Mouse (Mus musculus): ENCODE measurements around the gene Mast3. TPM values are rescaled to one million over a fixed set of nuclear protein-coding genes. Genes with fewer than 3 reads are reported as not detected.

The Mast3 gene
- 36.3 TPM for polyA plus RNA-seq (2014; fragmentation: Illumina TruSeq; extraction: RNeasy Lipid Tissue Mini Kit (QIAGEN cat#74804); ENCODE audit: low read depth, low replicate concordance)

DNA sequence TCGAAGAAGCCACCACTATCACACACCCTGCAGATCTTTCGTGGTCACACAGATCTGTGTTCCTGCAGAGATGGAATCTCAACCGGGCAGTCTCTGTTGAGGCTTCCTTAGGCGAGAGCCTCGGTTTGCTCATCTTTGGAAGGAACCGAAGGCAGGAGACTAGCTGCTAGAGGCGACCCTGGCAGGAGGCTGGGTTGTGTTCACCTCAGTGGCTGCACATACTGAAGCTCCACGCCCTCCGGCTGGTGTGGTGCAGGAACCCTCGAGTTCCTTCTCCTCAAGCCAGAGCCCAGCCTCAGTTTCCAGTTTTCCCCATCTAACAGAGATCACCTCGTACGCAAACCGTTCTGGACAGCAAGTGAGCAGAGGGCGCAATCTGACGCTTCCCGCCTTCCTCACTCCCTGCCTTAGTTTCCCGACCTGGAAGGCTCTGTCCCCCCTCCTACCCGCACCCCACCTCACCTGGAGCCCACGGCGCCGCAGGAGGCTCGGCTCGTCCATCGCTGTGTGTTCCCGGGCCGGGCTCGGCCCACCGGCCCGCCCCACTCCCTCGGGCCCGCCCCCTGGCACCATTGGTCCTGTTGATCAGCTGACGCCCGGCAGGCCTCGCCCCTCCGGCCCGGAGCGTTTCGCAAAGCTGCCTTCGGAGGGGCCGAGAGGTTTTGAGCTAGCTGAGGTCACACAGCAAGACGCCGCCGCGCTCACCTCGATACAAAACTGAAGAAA lies at the start of gene Mast3:
TSS of gene Mast3 (minus strand) at position 574 of the 726 bp plus-strand sequence.

GRCm38 (mm10) chr8:70839408-70840351 lies 34.8 kb upstream of the Mast3 start, which contains the start of gene Arrdc2:
Gene Arrdc2, minus strand, starts transcription at chr8:70839720.

DNA sequence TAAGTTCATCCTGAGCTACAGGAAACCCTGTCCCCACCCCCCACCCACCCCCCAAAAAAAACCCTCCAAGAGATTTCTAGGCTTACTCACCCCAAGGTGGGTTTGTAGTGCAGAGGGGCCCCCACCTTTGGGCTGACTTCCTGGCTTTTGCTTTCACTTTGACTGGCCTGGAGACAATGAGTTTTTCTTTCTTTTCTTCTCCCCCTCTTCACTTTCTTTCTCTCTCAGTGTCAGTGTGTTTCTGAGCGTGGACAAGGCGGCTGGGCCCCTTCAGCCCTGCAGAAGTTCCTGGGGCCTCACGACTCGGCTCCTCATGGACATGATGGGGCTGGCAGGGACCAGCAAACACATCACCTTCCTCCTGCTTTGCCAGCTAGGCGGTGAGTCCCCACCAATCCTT lies 3.4 kb upstream of the Mast3 start, which contains the start of gene Il12rb1:
TSS of gene Il12rb1 (plus strand) at position 211 of the 400 bp plus-strand sequence.

GRCm38 (mm10) chr8:70776496-70777444 lies 28.1 kb downstream of the Mast3 start, which contains the start of gene Pik3r2:
Gene Pik3r2, minus strand, starts transcription at chr8:70776713.

GRCm38 (mm10) chr8:70760775-70761406 lies 44.0 kb downstream of the Mast3 start, which contains the start of gene Mpv17l2:
Gene Mpv17l2, minus strand, starts transcription at chr8:70760946.

DNA sequence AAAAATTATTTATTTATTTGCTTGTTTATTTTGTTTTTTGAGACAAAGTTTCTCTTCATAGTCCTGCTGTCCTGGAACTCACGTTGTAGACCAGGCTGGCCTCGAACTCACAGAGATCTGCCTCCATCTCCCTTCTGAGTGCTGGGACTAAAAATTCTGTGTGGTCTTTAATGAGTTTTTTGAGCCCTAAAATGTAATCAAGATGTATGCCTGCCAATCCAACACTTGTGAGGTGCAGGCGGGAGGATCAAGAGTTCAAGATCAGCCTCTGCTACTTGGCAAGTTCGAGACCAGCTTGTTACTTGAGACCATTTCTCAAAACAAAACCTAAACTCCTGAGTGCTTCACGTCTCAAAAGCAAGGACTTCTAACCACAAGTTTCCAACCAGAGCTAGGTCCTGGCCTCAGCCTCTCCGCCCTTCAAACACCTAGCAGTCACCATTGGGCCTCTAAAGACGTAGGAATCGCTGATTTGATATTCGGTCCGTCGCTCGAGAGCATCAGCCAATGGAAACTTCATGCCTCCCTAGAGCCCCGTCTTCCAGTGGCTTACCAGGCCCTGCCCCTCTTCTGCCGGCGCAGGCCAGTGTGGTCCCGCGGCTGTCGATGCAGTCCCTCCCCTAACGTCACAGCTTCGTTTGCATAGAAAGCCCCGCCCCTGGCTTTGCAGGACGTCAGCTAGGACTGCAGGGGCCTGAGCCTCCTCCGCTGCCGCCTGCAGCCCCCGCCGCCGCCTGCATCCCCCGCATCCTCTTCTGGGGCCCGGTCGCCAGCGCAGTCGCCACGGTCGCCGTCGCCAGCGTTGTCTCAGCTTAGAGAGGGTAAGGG lies 50.6 kb downstream of the Mast3 start, which contains the start of gene Rab3a:
TSS of gene Rab3a (plus strand) at position 637 of the 828 bp plus-strand sequence.

Other genes with a start within 250 kb of the Mast3 start
- gene Isyna1, start 210.7 kb downstream of the Mast3 start, polyA plus RNA-seq (2014; fragmentation: Illumina TruSeq; extraction: RNeasy Lipid Tissue Mini Kit (QIAGEN cat#74804); ENCODE audit: low read depth, low replicate concordance), result 351 TPM
- 112 TPM for gene Ssbp4, start 196.2 kb downstream of the Mast3 start, polyA plus RNA-seq (2014; fragmentation: Illumina TruSeq; extraction: RNeasy Lipid Tissue Mini Kit (QIAGEN cat#74804); ENCODE audit: low read depth, low replicate concordance)
- 5.1 TPM for gene Lrrc25, start 188.9 kb downstream of the Mast3 start, polyA plus RNA-seq (2014; fragmentation: Illumina TruSeq; extraction: RNeasy Lipid Tissue Mini Kit (QIAGEN cat#74804); ENCODE audit: low read depth, low replicate concordance)
- gene Gdf15, start 172.6 kb downstream of the Mast3 start, polyA plus RNA-seq (2014; fragmentation: Illumina TruSeq; extraction: RNeasy Lipid Tissue Mini Kit (QIAGEN cat#74804); ENCODE audit: low read depth, low replicate concordance), result 1.2 TPM
- gene Pgpep1, start 144.7 kb downstream of the Mast3 start, polyA plus RNA-seq (2014; fragmentation: Illumina TruSeq; extraction: RNeasy Lipid Tissue Mini Kit (QIAGEN cat#74804); ENCODE audit: low read depth, low replicate concordance), result 54.4 TPM
- gene Lsm4, start 131.8 kb downstream of the Mast3 start, polyA plus RNA-seq (2014; fragmentation: Illumina TruSeq; extraction: RNeasy Lipid Tissue Mini Kit (QIAGEN cat#74804); ENCODE audit: low read depth, low replicate concordance), result 67.6 TPM
- gene Jund, start 106.1 kb downstream of the Mast3 start, polyA plus RNA-seq (2014; fragmentation: Illumina TruSeq; extraction: RNeasy Lipid Tissue Mini Kit (QIAGEN cat#74804); ENCODE audit: low read depth, low replicate concordance), result 72.1 TPM
- gene Iqcn, start 101.6 kb downstream of the Mast3 start, polyA plus RNA-seq (2014; fragmentation: Illumina TruSeq; extraction: RNeasy Lipid Tissue Mini Kit (QIAGEN cat#74804); ENCODE audit: low read depth, low replicate concordance), result 4.9 TPM
- not detected for gene Gm3336, start 86.5 kb downstream of the Mast3 start, polyA plus RNA-seq (2014; fragmentation: Illumina TruSeq; extraction: RNeasy Lipid Tissue Mini Kit (QIAGEN cat#74804); ENCODE audit: low read depth, low replicate concordance)
- gene Pde4c, start 81.3 kb downstream of the Mast3 start, polyA plus RNA-seq (2014; fragmentation: Illumina TruSeq; extraction: RNeasy Lipid Tissue Mini Kit (QIAGEN cat#74804); ENCODE audit: low read depth, low replicate concordance), result 5.3 TPM
- 27.6 TPM for gene Rab3a, start 50.4 kb downstream of the Mast3 start, polyA plus RNA-seq (2014; fragmentation: Illumina TruSeq; extraction: RNeasy Lipid Tissue Mini Kit (QIAGEN cat#74804); ENCODE audit: low read depth, low replicate concordance)
- gene Mpv17l2, start 44.1 kb downstream of the Mast3 start, polyA plus RNA-seq (2014; fragmentation: Illumina TruSeq; extraction: RNeasy Lipid Tissue Mini Kit (QIAGEN cat#74804); ENCODE audit: low read depth, low replicate concordance), result 52.2 TPM
- 38.8 TPM for gene Pik3r2, start 28.3 kb downstream of the Mast3 start, polyA plus RNA-seq (2014; fragmentation: Illumina TruSeq; extraction: RNeasy Lipid Tissue Mini Kit (QIAGEN cat#74804); ENCODE audit: low read depth, low replicate concordance)
- 0.74 TPM for gene Il12rb1, start 3.4 kb upstream of the Mast3 start, polyA plus RNA-seq (2014; fragmentation: Illumina TruSeq; extraction: RNeasy Lipid Tissue Mini Kit (QIAGEN cat#74804); ENCODE audit: low read depth, low replicate concordance)
- gene Arrdc2, start 34.7 kb upstream of the Mast3 start, polyA plus RNA-seq (2014; fragmentation: Illumina TruSeq; extraction: RNeasy Lipid Tissue Mini Kit (QIAGEN cat#74804); ENCODE audit: low read depth, low replicate concordance), result 60.9 TPM
- 2.5 TPM for gene Kcnn1, start 58.2 kb upstream of the Mast3 start, polyA plus RNA-seq (2014; fragmentation: Illumina TruSeq; extraction: RNeasy Lipid Tissue Mini Kit (QIAGEN cat#74804); ENCODE audit: low read depth, low replicate concordance)
- 39.0 TPM for gene Ccdc124, start 68.9 kb upstream of the Mast3 start, polyA plus RNA-seq (2014; fragmentation: Illumina TruSeq; extraction: RNeasy Lipid Tissue Mini Kit (QIAGEN cat#74804); ENCODE audit: low read depth, low replicate concordance)
- 0.36 TPM for gene Slc5a5, start 87.7 kb upstream of the Mast3 start, polyA plus RNA-seq (2014; fragmentation: Illumina TruSeq; extraction: RNeasy Lipid Tissue Mini Kit (QIAGEN cat#74804); ENCODE audit: low read depth, low replicate concordance)
- gene Rpl18a, start 92.4 kb upstream of the Mast3 start, polyA plus RNA-seq (2014; fragmentation: Illumina TruSeq; extraction: RNeasy Lipid Tissue Mini Kit (QIAGEN cat#74804); ENCODE audit: low read depth, low replicate concordance), result 2,052 TPM
- gene Map1s, start 100.9 kb upstream of the Mast3 start, polyA plus RNA-seq (2014; fragmentation: Illumina TruSeq; extraction: RNeasy Lipid Tissue Mini Kit (QIAGEN cat#74804); ENCODE audit: low read depth, low replicate concordance), result 18.8 TPM